In the genomic region with DNA sequence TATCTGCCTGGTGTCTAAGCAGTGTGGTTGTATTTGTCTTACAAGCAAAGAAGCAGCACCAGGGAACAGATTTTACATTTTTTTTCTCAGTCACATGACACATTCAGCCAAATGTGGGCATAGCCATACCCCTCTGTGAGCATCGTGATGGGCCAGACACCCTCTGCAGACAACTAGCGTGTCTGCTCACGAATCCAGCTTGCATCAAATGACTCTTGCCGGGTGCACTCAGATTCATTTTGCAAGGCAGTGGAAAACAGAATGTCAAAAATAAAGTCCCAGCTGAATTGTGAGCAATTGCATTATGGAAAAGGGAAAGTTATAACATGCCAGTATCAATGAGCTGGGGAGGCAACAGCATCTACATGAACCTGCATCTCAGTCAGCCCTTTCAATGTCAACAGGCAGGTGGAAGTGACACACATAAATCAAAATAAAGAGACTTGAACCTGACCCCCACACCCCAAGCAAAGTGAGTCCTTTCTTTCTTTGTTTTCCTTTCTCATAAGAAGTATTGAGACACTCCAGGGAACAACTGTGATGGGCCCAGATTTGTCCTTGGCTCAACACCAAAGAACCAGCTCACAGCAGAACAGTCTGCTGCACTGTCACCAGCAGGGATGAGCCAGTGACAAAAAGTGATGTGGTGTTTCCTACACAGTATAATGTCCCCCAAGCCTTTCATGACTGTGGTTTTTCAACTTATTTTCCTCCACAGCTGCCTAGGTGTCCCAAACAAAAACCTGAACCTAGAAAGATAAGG, we compare ENCODE assay signal across 17 mouse cellular contexts.
DNase-seq lines count a peak whose midpoint lies in the region; ATAC-seq and TF ChIP-seq lines count a peak whose summit lies in the region.
"Had no signal": no experiment of that assay in that cellular context is flagged by ENCODE, and none has a peak within 500 bp of the region (broad histone marks: within the 10 kb centered on the region; RNA-seq: fewer than 3 reads in every experiment).

No protein-coding gene starts in this region.

- no peak overlapping the region for H3K9ac ChIP-seq in hindbrain, embryonic 16.5 days (ENCODE audit: low read depth, low read length)
- H3K9ac ChIP-seq: hindbrain, embryonic 13.5 days; liver, embryonic 12.5 days; neural tube, embryonic 13.5 days had no signal

- peak overlapping the region; percentile 44; the same call in 1 of the 2 replicates for H3K27ac ChIP-seq in cortical plate, adult 2 months (ENCODE audit: insufficient read depth, low read length)
- H3K27ac ChIP-seq in hindbrain, embryonic 16.5 days (ENCODE audit: low read depth, low read length), result no peak overlapping the region
- H3K27ac ChIP-seq: embryonic facial prominence, embryonic 10.5 days; hindbrain, embryonic 13.5 days; liver, embryonic 12.5 days; neural tube, embryonic 13.5 days had no signal

- no peak for TF ChIP-seq POLR2A in cortical plate, adult 2 months (IDR thresholded peaks at IDR 0.05; ENCODE audit: extremely low read depth, insufficient read depth, low read length)

- ATAC-seq in hindbrain, embryonic 16.5 days, result no peak
- ATAC-seq: liver, embryonic 12.5 days had no signal

- no peaks in the 10 kb centered on the region for H3K9me3 ChIP-seq in hindbrain, embryonic 16.5 days (ENCODE audit: control insufficient read depth, low read length)
- H3K9me3 ChIP-seq: embryonic facial prominence, embryonic 10.5 days; hindbrain, embryonic 13.5 days; liver, embryonic 12.5 days; neural tube, embryonic 13.5 days had no signal

- no peaks in the 10 kb centered on the region for H3K36me3 ChIP-seq in hindbrain, embryonic 16.5 days (ENCODE audit: control insufficient read depth, insufficient read depth, low read length)
- H3K36me3 ChIP-seq: embryonic facial prominence, embryonic 10.5 days; hindbrain, embryonic 13.5 days; liver, embryonic 12.5 days; neural tube, embryonic 13.5 days had no signal

- H3K27me3 ChIP-seq in hindbrain, embryonic 16.5 days (replicated peaks; ENCODE audit: control insufficient read depth, insufficient read depth, low read length), result no peaks in the 10 kb centered on the region
- H3K27me3 ChIP-seq: hindbrain, embryonic 13.5 days; liver, embryonic 12.5 days; neural tube, embryonic 13.5 days had no signal

- H3K4me1 ChIP-seq in cortical plate, adult 2 months (ENCODE audit: control insufficient read depth, insufficient read depth, low read length), result no peaks in the 10 kb centered on the region; the same call in 1 of the 2 replicates
- H3K4me1 ChIP-seq in hindbrain, embryonic 16.5 days (ENCODE audit: control insufficient read depth, insufficient read depth, low read depth, low read length), result no peaks in the 10 kb centered on the region
- H3K4me1 ChIP-seq: embryonic facial prominence, embryonic 10.5 days; hindbrain, embryonic 13.5 days; liver, embryonic 12.5 days; neural tube, embryonic 13.5 days had no signal

- WGBS in hindbrain, embryonic 16.5 days, result 78% methylated on average over 4 of the region's 4 CpGs

- DNase-seq in adrenal gland, postnatal 10 days, result peak; percentile 7
- no peak for DNase-seq in adrenal gland, postnatal 4 days (ENCODE audit: low spot score in 2 of 2)
- peak; percentile 22 to 60 for DNase-seq in layer of hippocampus, postnatal 14 days (ENCODE audit: low spot score in 2 of 2)
- peak; percentile 40 to 59 for DNase-seq in right cerebral cortex, postnatal 10 days (ENCODE audit: low spot score in 2 of 2)
- DNase-seq in retina, embryonic 14.5 days (ENCODE audit: low spot score), result no peak
- no peak for DNase-seq in ovary, postnatal 10 days (ENCODE audit: low spot score)
- DNase-seq: cerebellum, adult 9-10 months; heart, adult 11 months; kidney, adult 11 months; lung, postnatal 4 days; midbrain, embryonic 14.5 days had no signal

- no peak for TF ChIP-seq CTCF in cortical plate, adult 2 months (IDR thresholded peaks at IDR 0.05; ENCODE audit: extremely low read depth, insufficient read depth, low read length)

- no peak overlapping the region for H3K4me2 ChIP-seq in hindbrain, embryonic 16.5 days (ENCODE audit: low read length)
- H3K4me2 ChIP-seq: hindbrain, embryonic 13.5 days; liver, embryonic 12.5 days; neural tube, embryonic 13.5 days had no signal

- H3K4me3 ChIP-seq in cortical plate, adult 2 months (ENCODE audit: insufficient read depth, low read length), result no peak overlapping the region
- no peak overlapping the region for H3K4me3 ChIP-seq in hindbrain, embryonic 16.5 days (ENCODE audit: low read length)
- H3K4me3 ChIP-seq: embryonic facial prominence, embryonic 10.5 days; hindbrain, embryonic 13.5 days; liver, embryonic 12.5 days; neural tube, embryonic 13.5 days had no signal

Comparison
In these comparisons a context has a peak if more than half of its experiments do, and no peak if none do; other contexts are left out.
1. DNase-seq: peak in adrenal gland, postnatal 10 days (single experiment), layer of hippocampus, postnatal 14 days (2 of 2) and right cerebral cortex, postnatal 10 days (2 of 2); none in adrenal gland, postnatal 4 days (0 of 2), retina, embryonic 14.5 days (single experiment) and ovary, postnatal 10 days (single experiment).